Mouse (Mus musculus) frontal cortex, postnatal 25 days (tissue): ENCODE measurements around the gene Gpr34.

ENCODE experiments used
- DNase-seq, 2 experiments: peaks; one replicate each; pipeline ENCODE4 v3.0.0; 2022; ENCODE audit warnings: low spot score in 2 of 2

Gene Gpr34

DNA sequence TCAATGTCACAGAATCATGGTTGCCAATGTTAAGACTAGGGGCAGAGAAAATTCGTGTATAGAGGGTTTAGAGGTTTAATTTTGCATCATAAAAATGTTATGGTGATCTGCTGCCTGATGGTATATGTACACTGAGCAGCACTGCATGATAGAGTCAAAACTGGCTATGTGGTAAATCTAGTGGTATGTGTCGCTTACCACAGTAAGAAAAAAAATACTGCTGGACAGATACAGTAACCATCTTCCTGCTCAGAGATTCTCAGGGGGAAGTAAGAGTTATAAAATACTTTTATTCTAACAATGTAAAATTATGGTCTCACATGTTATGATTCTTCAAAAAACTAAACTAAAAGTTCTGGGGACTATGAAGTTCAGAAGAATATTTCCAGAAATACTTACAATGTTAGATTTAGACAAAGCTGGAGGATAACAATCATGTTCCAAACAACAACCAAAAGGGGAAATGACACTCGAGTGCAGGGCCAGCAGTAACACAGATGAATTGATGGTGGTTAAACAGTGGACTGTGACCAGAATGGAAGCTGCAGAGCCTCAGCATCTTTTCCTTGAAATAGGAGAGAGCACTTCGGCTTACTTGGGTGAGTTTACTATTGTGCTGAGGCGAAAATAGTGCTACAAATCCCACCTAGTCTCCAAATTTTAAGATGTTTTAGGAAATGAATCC is at the start of gene Gpr34:
Gene Gpr34, plus strand, starts transcription at position 491 of the 685 bp plus-strand sequence.
- no peak for DNase-seq

- DNase-seq = no peak
Measured at GRCm38 (mm10) chrX:13599373-13599772, 32.5 kb upstream of the Gpr34 start.

- DNase-seq = no peak
Measured at GRCm38 (mm10) chrX:13599966-13600365, 31.9 kb upstream of the Gpr34 start.

DNA sequence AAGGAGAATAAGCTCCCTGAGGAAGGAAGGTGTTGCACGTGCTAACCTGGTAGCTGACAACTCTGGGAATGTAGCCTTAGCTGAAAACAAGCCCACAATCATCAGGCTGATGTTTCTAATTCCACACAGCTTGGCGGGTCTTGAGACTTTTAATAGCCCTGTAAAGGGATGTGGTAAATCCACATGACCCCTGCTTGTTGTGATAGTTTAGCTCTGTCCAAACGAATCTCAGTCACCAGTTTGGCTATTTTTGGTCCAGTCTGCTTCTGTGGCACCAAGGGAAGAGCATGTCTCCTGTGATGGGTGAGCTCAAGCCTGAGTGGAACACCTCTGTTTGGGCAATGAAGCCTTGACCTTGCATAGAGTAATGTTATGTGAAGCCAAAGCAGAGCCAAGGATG is 25.1 kb upstream of the Gpr34 start:
- no peak for DNase-seq

GRCm38 (mm10) chrX:13607752-13608151 is 24.1 kb upstream of the Gpr34 start:
- DNase-seq = no peak

DNA sequence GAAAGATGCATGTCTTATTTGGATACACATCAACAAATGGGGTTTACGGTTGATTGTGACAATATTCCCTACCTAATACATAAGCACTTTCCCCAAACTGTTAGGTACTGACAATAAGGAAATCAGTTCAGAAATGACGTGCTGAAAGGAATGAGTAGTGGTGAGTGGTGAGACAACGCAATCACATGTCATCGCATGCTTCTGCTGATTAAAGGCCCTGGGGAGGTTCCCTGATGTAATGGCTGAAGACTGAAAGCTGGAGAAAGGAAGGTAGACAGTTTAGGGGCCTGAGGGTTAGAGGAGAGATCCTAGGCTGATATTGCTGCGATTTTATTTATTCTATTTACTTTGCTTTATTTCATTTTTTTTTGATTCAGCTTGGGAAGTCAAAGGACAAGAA is 20.8 kb upstream of the Gpr34 start:
- DNase-seq = no peak

GRCm38 (mm10) chrX:13612115-13612514 is 19.8 kb upstream of the Gpr34 start:
- DNase-seq = no peak

DNA sequence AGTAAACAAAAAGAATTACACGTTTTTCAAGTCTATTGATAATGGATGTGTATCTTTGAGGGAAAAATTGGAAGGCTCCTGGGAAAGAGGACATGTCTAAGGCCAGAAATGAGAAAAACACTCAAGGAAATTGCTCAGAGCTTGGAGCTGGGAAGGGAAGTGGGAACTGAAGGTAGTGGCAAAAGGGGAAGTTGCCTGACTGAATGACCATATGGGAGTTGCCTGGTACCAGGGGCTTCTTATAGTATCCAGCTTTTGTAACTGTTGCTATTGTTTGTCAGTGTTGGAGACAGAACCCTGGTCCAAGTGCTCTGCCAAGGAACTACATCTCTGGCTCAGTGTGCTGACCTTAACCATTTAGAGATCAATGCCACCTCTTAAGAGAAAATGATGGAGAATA is 15.2 kb upstream of the Gpr34 start:
- no peak for DNase-seq

DNA sequence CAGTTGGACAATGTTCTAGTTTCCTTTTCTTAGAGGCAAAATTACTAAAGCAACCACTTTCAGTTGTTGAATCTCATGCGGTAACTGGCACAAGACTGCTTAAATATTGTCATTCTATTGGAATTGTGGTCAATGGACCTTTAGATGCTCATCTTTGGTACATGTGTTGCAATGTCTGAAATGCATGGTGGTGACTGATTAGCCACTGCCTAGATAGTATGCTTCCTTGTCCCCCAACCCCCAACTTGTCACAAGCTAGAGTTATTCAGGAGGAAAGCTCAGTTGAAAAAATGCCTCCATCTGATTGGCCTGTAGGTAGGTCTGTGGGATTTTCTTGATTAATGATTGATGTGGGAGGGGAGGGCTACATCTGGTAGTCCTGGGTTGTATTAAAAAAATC is 14.6 kb upstream of the Gpr34 start:
- no peak for DNase-seq

GRCm38 (mm10) chrX:13618476-13618875 is 13.4 kb upstream of the Gpr34 start:
- DNase-seq = no peak

GRCm38 (mm10) chrX:13621473-13621872 is 10.4 kb upstream of the Gpr34 start:
- DNase-seq = no peak

DNA sequence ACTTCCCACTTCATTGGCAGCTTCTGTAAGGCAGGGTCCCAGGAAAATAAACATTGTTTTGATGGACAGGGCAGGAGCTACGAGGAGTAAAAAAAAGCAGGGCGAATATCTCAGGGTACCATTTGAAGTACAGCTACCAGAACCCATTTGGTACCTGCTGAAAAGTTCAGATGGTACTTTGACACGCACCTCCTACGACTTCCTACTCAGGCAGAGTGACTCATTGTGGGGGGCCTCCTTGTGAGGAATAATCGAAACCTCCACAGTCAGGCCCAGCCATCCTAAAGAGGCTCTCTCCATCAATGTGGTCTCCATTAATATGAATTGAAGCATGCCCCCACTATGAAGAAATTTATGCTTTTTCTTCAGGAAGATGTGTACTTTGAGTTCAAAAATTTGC is 9.2 kb upstream of the Gpr34 start:
- DNase-seq = no peak

DNA sequence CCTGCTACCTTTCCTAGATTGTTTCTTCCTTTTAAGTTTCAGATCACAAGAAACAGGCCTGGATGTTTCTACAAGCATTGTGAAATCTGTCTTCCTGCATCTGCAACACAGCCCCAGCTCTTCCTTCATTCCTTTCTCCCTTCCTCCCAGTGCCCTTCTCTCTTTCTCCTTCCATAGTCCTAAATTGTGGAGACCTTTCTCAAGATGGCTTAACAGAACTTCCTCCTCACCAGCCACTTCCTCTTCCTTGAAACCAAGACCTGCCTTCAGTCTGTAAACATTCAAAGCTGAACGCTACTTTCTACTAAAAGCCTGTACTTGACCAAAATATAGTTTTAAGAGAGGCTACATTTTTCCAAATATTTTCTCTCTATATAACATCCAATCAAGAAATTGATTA is 4.5 kb downstream of the Gpr34 start:
- DNase-seq = no peak

DNA sequence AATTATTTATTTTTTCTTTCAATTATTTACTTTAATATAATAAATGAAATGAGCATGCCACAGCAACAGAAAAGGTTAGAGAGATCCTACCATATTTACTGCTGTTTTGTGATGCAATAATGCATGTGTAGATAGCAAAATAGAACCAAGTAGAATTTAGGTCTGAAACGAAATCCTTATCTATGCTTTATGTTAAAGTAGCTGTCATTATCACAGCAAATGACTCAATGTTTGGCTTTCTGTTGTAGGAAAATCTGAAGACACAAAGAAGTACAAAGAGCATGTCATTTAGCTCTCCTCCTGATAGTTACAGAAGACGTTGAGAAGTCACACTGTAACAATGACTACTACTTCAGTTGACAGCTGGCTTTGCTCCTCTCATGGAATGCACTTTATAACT is 7.0 kb downstream of the Gpr34 start:
- no peak for DNase-seq

DNA sequence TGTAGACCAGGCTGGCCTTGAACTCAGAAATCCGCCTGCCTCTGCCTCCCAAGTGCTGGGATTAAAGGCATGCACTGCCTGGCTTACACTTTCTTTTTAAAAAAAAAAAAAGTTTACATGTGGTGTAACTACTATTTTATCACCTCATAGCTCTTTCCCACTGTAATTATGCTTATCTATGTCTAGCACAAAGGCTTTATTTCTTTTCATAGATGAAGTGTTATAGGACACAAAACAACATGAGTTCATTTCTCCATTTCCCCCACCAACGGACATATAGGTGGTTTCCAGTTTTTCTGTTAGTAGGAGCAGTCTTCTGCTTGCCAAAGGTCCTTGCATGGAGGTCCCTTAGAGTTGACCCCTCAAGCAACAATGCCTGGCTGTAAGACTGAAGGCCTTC is 20.0 kb downstream of the Gpr34 start:
- DNase-seq = no peak

GRCm38 (mm10) chrX:13652291-13652690 is 20.4 kb downstream of the Gpr34 start:
- DNase-seq = no peak

- no peak for DNase-seq
Measured at GRCm38 (mm10) chrX:13655005-13655421, 23.1 kb downstream of the Gpr34 start.

DNA sequence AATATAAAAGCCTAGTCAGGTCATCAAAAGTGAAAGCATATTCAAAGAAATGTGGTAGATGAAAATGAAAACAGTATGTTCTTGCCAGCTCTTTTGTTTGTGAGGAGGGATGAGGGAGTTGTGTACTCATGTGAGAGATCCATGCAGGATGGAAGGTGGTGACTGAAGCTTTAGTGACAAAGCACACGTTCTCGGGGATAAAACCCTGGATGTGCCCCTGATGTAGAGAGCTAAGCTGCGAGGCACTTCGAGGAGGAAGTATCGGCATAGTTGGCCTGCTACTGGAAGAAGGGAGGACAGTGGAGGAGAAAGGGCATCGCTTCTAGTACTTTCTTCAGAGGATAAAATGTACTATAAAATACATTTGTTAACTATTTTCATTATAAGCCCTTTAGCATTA is 24.0 kb downstream of the Gpr34 start:
- no peak for DNase-seq

DNA sequence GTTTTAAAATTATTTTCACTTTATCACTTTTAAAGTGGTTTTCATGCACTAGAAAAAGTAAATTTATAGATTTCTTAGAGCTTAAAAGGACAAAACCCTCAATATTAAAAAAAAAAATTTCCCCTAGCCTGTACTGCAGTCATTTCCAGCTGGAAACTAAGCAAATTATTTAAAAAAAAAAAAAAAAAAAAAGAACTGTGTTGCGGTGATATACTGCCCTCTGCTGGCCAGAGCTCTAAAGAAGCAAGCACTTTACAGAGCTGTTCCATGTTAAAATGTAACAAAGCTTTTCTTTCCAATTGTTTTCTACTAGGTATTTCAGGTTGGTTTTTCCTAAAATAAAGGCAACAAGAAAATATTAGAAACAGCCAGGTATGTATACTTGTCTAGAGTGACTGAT is 24.8 kb downstream of the Gpr34 start:
- DNase-seq = no peak

DNA sequence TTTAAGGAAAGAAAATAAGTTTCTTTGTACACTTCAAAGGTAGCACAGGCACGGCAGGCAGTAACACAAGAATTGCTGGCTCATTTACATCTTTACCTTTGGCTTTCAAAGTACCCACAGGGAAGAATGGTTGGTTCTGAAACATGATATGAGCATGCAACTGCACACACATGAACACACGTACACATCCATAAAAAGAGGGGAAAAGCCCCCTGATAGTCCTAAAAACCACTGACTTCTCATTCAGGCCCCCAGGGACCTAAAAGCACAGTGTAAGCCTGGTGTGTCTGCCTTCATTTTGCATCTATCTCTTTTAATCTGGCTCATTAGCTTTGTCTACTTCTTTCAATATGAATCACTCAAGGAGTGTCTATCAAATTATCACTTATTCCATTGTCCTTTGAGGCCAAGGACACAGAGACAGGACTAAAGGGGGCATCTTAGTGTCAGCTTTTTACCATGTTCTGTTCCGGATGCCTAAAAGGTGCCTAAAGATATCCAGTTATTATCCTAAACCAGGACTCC is 26.8 kb downstream of the Gpr34 start:
- DNase-seq = no peak

DNA sequence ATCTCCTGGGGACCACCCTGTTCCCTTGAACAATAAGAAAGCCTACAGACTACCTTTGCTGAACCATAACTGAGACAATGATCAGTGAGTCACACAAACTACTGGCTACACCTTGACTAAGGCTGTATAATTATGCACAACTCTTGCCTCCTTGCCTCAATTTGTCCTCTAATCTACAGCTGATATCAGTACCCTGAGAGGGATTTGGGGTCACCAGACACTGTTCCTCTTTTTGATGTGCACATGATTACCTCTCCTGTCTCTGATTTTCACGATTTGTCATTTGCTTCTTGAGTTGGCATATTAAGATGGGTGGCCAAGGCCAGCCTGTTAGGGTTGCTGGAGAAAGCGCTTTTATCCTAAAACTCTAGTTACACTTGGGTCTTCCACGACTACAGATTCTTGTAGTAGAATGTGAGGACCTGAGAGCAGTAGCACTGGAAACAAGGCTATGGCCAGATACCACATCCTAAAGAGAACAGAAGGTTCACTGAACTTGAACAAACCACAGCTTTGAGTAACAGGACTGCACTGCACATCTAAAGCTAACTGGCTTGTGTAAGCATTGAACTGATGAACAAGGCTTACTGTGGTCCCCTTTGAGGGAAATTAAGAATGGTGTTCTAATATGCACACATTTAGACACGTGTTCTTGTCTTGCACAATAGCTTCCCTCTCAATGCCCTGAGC is 27.5 kb downstream of the Gpr34 start:
- DNase-seq = no peak

- DNase-seq = no peak
Measured at GRCm38 (mm10) chrX:13661063-13661462, 29.2 kb downstream of the Gpr34 start, which contains the start of gene Gpr82. Gene Gpr82, plus strand, starts transcription at chrX:13661363.

DNA sequence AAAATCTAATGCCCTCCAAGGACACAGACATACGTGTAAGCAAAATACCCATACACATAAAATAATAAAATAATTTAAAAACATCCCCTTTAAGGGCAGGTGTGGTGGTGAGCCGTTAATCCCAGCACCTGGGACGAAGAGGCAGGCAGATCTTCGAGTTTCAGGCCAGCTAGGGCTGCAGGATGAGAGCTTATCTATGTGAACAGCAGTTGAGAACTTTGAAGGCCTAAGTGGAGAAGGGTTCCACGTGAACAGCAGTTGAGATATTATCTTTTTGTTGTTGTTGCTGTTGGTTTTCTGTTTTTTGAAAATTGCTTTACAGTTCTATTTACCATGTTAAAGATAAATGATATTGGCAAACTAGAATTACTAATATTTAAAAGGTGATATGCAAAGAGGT is 37.0 kb downstream of the Gpr34 start:
- DNase-seq = no peak
